In the genomic region with DNA sequence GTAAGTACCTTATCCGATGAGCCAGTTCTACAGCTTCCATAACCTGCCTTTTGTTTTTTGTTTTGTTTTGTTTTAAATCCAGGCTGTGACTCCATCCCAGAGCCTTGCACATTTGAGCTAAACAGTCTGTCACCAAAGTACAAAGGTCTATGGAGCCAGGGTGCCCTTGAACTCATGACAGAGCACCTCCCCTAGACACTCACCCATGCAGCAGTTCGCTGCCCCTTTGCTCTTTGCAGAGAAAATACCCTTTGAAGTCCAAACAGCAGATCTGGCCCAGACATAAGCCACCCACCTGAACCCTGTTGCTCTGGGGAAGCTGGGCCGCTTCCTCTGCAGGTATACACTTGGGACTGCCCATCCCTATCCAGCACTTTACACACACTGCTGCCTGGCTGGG, we compare ENCODE assay signal across 14 mouse cellular contexts.
"Had no signal": no experiment of that assay in that cellular context is flagged by ENCODE, and none has a peak within 500 bp of the region (broad histone marks: within the 10 kb centered on the region; RNA-seq: fewer than 3 reads in every experiment).

No protein-coding gene starts in this region.

- H3K4me2 ChIP-seq: intestine, embryonic 15.5 days; kidney, embryonic 15.5 days; limb, embryonic 13.5 days; neural tube, embryonic 12.5 days had no signal

- H3K9me3 ChIP-seq: intestine, embryonic 15.5 days; kidney, embryonic 15.5 days; limb, embryonic 13.5 days; midbrain, embryonic 10.5 days; neural tube, embryonic 12.5 days had no signal

- DNase-seq: kidney, postnatal 25 days; left cerebral cortex, postnatal 4 days; lung, adult 18-20 months; lung, postnatal 4 days; midbrain, embryonic 14.5 days; right cerebral cortex, postnatal 4 days; spleen, adult 18-20 months; thymus, adult 18-20 months; thymus, postnatal 14 days had no signal

- H3K27ac ChIP-seq: intestine, embryonic 15.5 days; kidney, embryonic 15.5 days; limb, embryonic 13.5 days; midbrain, embryonic 10.5 days; neural tube, embryonic 12.5 days had no signal

- H3K4me1 ChIP-seq: intestine, embryonic 15.5 days; kidney, embryonic 15.5 days; limb, embryonic 13.5 days; midbrain, embryonic 10.5 days; neural tube, embryonic 12.5 days had no signal

- H3K9ac ChIP-seq: intestine, embryonic 15.5 days; kidney, embryonic 15.5 days; limb, embryonic 13.5 days; neural tube, embryonic 12.5 days had no signal

- H3K4me3 ChIP-seq: intestine, embryonic 15.5 days; kidney, embryonic 15.5 days; limb, embryonic 13.5 days; midbrain, embryonic 10.5 days; neural tube, embryonic 12.5 days had no signal

- H3K27me3 ChIP-seq: intestine, embryonic 15.5 days; kidney, embryonic 15.5 days; limb, embryonic 13.5 days; neural tube, embryonic 12.5 days had no signal

- ATAC-seq: intestine, embryonic 15.5 days had no signal
